Mouse (Mus musculus): ENCODE measurements around the gene Ccdc171.
A peak's percentile ranks its signal among the peaks of the same experiment; 100 is the strongest.
"Not testable (repeated sequence)": the region's sequence is repeated elsewhere in the genome, so short reads cannot be mapped to it uniquely, and the experiment has no call there.

Ccdc171 gene

GRCm38 (mm10) chr4:83567190-83568113, 42.1 kb downstream of the Ccdc171 start:
- no peaks in the 10 kb centered on the region for H3K27me3 ChIP-seq (ENCODE audit: control insufficient read depth, insufficient read depth, low read length, poor library complexity, severe bottlenecking)

GRCm38 (mm10) chr4:83568145-83568544, 42.8 kb downstream of the Ccdc171 start:
- H3K36me3 ChIP-seq (ENCODE audit: control insufficient read depth, insufficient read depth, low read length, poor library complexity, severe bottlenecking); H3K27me3 ChIP-seq (ENCODE audit: control insufficient read depth, insufficient read depth, low read length, poor library complexity, severe bottlenecking); DNase-seq (ENCODE audit: low read depth, low spot score): not testable (repeated sequence)

More at GRCm38 (mm10) chr4:83567190-83568113, 42.1 kb downstream of the Ccdc171 start:
- peak; percentile 18 for DNase-seq (ENCODE audit: low read depth, low spot score)
- H3K36me3 ChIP-seq (ENCODE audit: control insufficient read depth, insufficient read depth, low read length, poor library complexity, severe bottlenecking), result 0 out of 2 replicates have a peak, but pooled peaks cover 1% of the 10 kb centered on the region

DNA sequence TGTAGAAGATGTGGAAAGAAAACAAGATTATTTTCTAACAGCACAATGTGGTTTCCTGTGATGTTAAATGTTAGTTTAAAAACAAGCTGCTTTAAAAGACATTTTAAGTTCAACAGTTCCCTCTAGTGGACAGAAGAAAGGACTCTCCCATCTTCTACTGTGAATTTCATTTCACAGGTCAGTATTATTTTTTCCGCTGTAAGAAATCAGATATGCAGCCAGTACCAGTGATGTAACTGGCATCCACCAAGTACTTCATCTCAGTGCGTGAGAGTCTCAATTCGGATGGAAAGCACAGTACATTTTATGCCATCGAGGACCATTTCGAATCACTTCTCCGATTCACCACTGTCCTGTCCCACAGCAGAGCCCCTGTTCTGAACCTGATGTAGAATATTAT, 45.2 kb downstream of the Ccdc171 start:
- Histone ChIP-seq H3K27me3 (ENCODE audit: control insufficient read depth, insufficient read depth, low read length, poor library complexity, severe bottlenecking) (no peaks in the 10 kb centered on the region), H3K36me3 (ENCODE audit: control insufficient read depth, insufficient read depth, low read length, poor library complexity, severe bottlenecking) (0 out of 2 replicates have a peak, but pooled peaks cover 1% of the 10 kb centered on the region)
- peak; percentile 53 for DNase-seq (ENCODE audit: low read depth, low spot score)

- DNase-seq (ENCODE audit: low read depth, low spot score), result no peak
- H3K27me3 ChIP-seq (ENCODE audit: control insufficient read depth, insufficient read depth, low read length, poor library complexity, severe bottlenecking), result no peaks in the 10 kb centered on the region
Measured at GRCm38 (mm10) chr4:83571033-83571432, 45.7 kb downstream of the Ccdc171 start.

GRCm38 (mm10) chr4:83572521-83572920, 47.2 kb downstream of the Ccdc171 start:
- Histone ChIP-seq H3K36me3 (ENCODE audit: control insufficient read depth, insufficient read depth, low read length, poor library complexity, severe bottlenecking) (no peaks in the 10 kb centered on the region), H3K27me3 (ENCODE audit: control insufficient read depth, insufficient read depth, low read length, poor library complexity, severe bottlenecking) (no peaks in the 10 kb centered on the region)
- DNase-seq (ENCODE audit: low read depth, low spot score), result no peak

More at GRCm38 (mm10) chr4:83571033-83571432, 45.7 kb downstream of the Ccdc171 start:
- no peaks in the 10 kb centered on the region for H3K36me3 ChIP-seq (ENCODE audit: control insufficient read depth, insufficient read depth, low read length, poor library complexity, severe bottlenecking)

GRCm38 (mm10) chr4:83576315-83576714, 51.0 kb downstream of the Ccdc171 start:
- DNase-seq (ENCODE audit: low read depth, low spot score), result no peak
- no peaks in the 10 kb centered on the region for H3K27me3 ChIP-seq (ENCODE audit: control insufficient read depth, insufficient read depth, low read length, poor library complexity, severe bottlenecking)
- H3K36me3 ChIP-seq (ENCODE audit: control insufficient read depth, insufficient read depth, low read length, poor library complexity, severe bottlenecking), result no peaks in the 10 kb centered on the region

DNA sequence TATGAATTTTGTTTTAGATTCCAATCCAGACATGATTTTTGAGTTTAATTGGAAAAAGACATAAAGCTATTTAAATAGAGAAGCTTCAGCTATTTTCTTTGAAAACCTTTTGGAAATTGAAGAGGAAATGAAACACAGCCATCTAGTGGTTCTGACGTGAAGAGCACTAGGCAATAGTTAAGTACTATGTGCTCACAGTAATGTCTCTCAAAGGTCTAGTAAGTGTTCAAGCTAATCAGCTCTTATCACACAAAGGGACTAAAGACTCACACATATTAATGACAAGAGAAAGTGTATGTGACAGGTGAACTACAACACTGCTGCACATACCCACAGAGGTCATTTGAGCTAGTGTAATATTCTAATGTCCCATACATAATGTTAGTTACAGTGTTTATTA, 54.8 kb downstream of the Ccdc171 start:
- Histone ChIP-seq H3K36me3 (ENCODE audit: control insufficient read depth, insufficient read depth, low read length, poor library complexity, severe bottlenecking) (no peaks in the 10 kb centered on the region), H3K27me3 (ENCODE audit: control insufficient read depth, insufficient read depth, low read length, poor library complexity, severe bottlenecking) (no peaks in the 10 kb centered on the region)
- DNase-seq (ENCODE audit: low read depth, low spot score), result peak; percentile 13

GRCm38 (mm10) chr4:83587563-83587962, 62.2 kb downstream of the Ccdc171 start:
- Histone ChIP-seq H3K36me3 (ENCODE audit: control insufficient read depth, insufficient read depth, low read length, poor library complexity, severe bottlenecking) (no peaks in the 10 kb centered on the region), H3K27me3 (ENCODE audit: control insufficient read depth, insufficient read depth, low read length, poor library complexity, severe bottlenecking) (no peaks in the 10 kb centered on the region)
- DNase-seq (ENCODE audit: low read depth, low spot score), result no peak

GRCm38 (mm10) chr4:83596486-83596885, 71.1 kb downstream of the Ccdc171 start:
- no peaks in the 10 kb centered on the region for H3K36me3 ChIP-seq (ENCODE audit: control insufficient read depth, insufficient read depth, low read length, poor library complexity, severe bottlenecking)
- DNase-seq (ENCODE audit: low read depth, low spot score), result peak; percentile 47
- H3K27me3 ChIP-seq (ENCODE audit: control insufficient read depth, insufficient read depth, low read length, poor library complexity, severe bottlenecking), result no peaks in the 10 kb centered on the region

DNA sequence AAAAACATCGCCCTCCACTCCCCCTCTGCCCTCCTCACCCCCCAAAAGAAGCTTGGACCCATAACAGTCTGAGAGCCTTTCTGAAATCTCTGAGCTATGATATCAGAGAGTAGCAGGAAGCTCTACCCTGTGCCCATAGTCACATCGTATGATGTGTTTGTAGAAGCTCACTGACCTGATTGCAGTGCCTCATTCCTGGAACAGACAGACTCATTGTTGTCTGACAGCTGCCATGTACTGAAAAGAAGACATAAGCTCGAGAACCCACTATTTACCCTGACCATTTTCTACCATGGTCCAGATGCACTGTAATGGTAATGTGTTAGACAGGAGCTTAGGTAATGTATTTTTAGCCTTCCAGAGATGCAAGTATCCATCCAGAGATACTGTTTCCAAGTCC, 85.8 kb downstream of the Ccdc171 start:
- H3K27me3 ChIP-seq (ENCODE audit: control insufficient read depth, insufficient read depth, low read length, poor library complexity, severe bottlenecking), result no peaks in the 10 kb centered on the region
- DNase-seq (ENCODE audit: low read depth, low spot score), result no peak
- H3K36me3 ChIP-seq (ENCODE audit: control insufficient read depth, insufficient read depth, low read length, poor library complexity, severe bottlenecking), result no peaks in the 10 kb centered on the region

DNA sequence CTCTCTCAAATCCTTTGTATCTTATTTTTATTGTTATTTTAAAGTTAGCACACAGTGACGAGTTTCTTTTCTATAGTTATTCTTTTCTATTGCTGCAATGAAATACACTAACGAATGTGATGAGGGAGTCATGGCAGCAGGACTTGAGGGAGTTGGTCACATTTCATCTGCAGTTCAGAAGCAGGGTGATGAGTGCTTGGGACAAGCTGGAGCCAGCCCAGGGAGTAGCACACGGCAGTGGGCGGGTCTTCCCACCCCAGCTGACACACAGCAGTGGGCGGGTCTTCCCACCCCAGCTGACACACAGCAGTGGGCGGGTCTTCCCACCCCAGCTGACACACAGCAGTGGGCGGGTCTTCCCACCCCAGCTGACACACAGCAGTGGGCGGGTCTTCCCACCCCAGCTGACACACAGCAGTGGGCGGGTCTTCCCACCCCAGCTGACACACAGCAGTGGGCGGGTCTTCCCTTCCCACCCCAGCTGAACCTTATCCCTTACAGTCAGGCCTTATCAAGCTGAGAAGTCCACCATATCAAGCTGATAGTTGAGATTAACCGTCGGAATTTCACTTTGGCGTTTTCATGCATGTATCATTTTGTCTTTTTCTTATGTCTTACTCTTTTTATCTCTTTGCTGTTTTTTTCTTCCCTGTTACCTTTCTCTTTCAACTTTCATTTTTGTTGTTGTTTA, 97.8 kb downstream of the Ccdc171 start:
- not testable (repeated sequence) for H3K36me3 ChIP-seq (ENCODE audit: control insufficient read depth, insufficient read depth, low read length, poor library complexity, severe bottlenecking); DNase-seq (ENCODE audit: low read depth, low spot score); H3K27me3 ChIP-seq (ENCODE audit: control insufficient read depth, insufficient read depth, low read length, poor library complexity, severe bottlenecking)

- Histone ChIP-seq H3K27me3 (ENCODE audit: control insufficient read depth, insufficient read depth, low read length, poor library complexity, severe bottlenecking) (no peaks in the 10 kb centered on the region), H3K36me3 (ENCODE audit: control insufficient read depth, insufficient read depth, low read length, poor library complexity, severe bottlenecking) (no peaks in the 10 kb centered on the region)
- no peak for DNase-seq (ENCODE audit: low read depth, low spot score)
Measured at GRCm38 (mm10) chr4:83623732-83624131, 98.4 kb downstream of the Ccdc171 start.

GRCm38 (mm10) chr4:83651453-83651852, 126.1 kb downstream of the Ccdc171 start:
- DNase-seq (ENCODE audit: low read depth, low spot score), result no peak
- Histone ChIP-seq H3K27me3 (ENCODE audit: control insufficient read depth, insufficient read depth, low read length, poor library complexity, severe bottlenecking) (no peaks in the 10 kb centered on the region), H3K36me3 (ENCODE audit: control insufficient read depth, insufficient read depth, low read length, poor library complexity, severe bottlenecking) (no peaks in the 10 kb centered on the region)

DNA sequence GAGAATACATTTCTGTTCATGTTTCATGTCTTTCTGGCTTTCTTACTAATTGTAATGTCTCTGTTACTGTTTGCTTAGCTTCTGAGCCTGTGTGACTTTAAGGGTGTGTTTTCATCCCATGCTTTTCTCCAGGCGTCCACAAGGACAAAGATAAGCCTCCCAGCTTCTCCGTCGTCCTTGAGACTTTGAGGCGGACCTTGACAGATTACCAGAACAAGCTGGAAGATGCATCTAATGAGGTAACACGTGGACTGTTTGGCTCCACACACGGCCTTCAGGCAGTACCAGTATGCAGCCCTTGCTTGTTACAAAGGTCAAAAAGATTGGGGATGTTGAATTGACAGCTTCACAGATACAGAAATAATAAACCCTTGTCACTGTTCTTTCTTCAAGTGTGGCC, 130.1 kb downstream of the Ccdc171 start:
- H3K36me3 ChIP-seq (ENCODE audit: control insufficient read depth, insufficient read depth, low read length, poor library complexity, severe bottlenecking), result no peaks in the 10 kb centered on the region
- no peak for DNase-seq (ENCODE audit: low read depth, low spot score)
- H3K27me3 ChIP-seq (ENCODE audit: control insufficient read depth, insufficient read depth, low read length, poor library complexity, severe bottlenecking), result no peaks in the 10 kb centered on the region

DNA sequence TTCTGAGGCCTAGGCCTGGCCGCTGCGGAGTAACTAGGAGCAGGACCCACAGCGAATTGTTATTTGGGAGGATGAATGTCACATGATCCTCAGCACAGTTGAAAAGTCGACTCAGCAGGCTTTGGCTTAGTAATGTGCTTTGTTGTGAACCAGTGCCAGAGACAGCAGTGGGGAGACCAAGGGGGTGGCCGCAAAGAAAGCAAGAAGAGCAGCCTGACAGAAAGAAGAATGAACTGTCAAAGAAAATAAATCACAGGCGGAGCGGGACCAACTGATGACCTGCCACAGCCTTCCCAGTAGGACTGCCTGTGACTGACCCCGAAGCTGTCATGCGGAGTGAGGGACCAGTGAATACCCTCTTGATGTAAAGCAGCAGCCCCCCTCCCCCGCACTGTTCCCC, 131.2 kb downstream of the Ccdc171 start:
- Histone ChIP-seq H3K27me3 (ENCODE audit: control insufficient read depth, insufficient read depth, low read length, poor library complexity, severe bottlenecking) (no peaks in the 10 kb centered on the region), H3K36me3 (ENCODE audit: control insufficient read depth, insufficient read depth, low read length, poor library complexity, severe bottlenecking) (no peaks in the 10 kb centered on the region)
- DNase-seq (ENCODE audit: low read depth, low spot score), result no peak

Measured in splenic B cell, adult 2 months (primary cell).